Mouse (Mus musculus) stomach, embryonic 14.5 days (tissue): ENCODE results near the gene Macrod2. TPM values are rescaled to one million over a fixed set of nuclear protein-coding genes. Genes with fewer than 3 reads are reported as not detected.

ENCODE experiments used
- ATAC-seq: fragments of 200-750 bp; cut with Nextera tagmentation; 2 replicates; pipeline ENCODE4 v1.8.0; 2017; ENCODE audit warnings: low read depth, moderate TSS enrichment; ENCODE audit not compliant: insufficient number of reproducible peaks, insufficient read depth, low FRiP score
- H3K27ac ChIP-seq: fragments of 300-500 bp; sonication (generic); 2 replicates; pipeline ENCODE4 v1.5.1; 2014; ENCODE audit warnings: mild to moderate bottlenecking, low read length, moderate library complexity, mixed read lengths
- H3K27me3 ChIP-seq: fragments of 300-500 bp; sonication (generic); 2 replicates; pipeline ENCODE4 v1.6.1; 2014; ENCODE audit warnings: low read length, control low read depth, mixed read lengths; ENCODE audit not compliant: control insufficient read depth, insufficient read depth
- H3K36me3 ChIP-seq: fragments of 300-500 bp; sonication (generic); 2 replicates; pipeline ENCODE4 v1.6.1; 2014; ENCODE audit warnings: mild to moderate bottlenecking, control low read depth, low read length, moderate library complexity, mixed read lengths; ENCODE audit not compliant: control insufficient read depth, insufficient read depth
- H3K4me1 ChIP-seq: fragments of 300-500 bp; sonication (generic); 2 replicates; pipeline ENCODE4 v1.6.1; 2014; ENCODE audit warnings: low read length, control low read depth, mixed read lengths; ENCODE audit not compliant: control insufficient read depth, insufficient read depth
- H3K4me2 ChIP-seq: fragments of 300-500 bp; sonication (generic); replicated peaks from 2 replicates; pipeline ENCODE4 v1.6.1; 2014; ENCODE audit warnings: low read depth, low read length, control low read depth
- H3K4me3 ChIP-seq: fragments of 300-500 bp; sonication (generic); 2 replicates; pipeline ENCODE4 v1.5.1; 2014; ENCODE audit warnings: low read depth, low read length, control low read depth
- H3K9ac ChIP-seq: fragments of 300-500 bp; sonication (generic); replicated peaks from 2 replicates; pipeline ENCODE4 v1.6.1; 2014; ENCODE audit warnings: low read depth, mild to moderate bottlenecking, control low read depth, low read length, moderate library complexity, mixed read lengths
- H3K9me3 ChIP-seq: fragments of 300-500 bp; sonication (generic); 2 replicates; pipeline ENCODE4 v1.6.1; 2016; ENCODE audit warnings: low read depth, low read length, control low read depth; ENCODE audit not compliant: control insufficient read depth
- WGBS: fragments of 180-500 bp; shearing (Covaris S2); extraction: QIAGEN DNeasy Blood & Tissue Kit; methylation state at CpG from one replicate; pipeline ENCODE4 v1.1.7; 2014; 5-methylcytosine and 5-hydroxymethylcytosine counted together
- polyA plus RNA-seq: library from polyadenylated mRNA; unstranded; fragments of >200 nt; fragmentation: Nextera tagmentation; extraction: Ambion mirVana; gene quantifications from 2 replicates; pipeline ENCODE4 v1.2.1, GENCODE M21; 2014

Macrod2 gene
- polyA plus RNA-seq, 1 experiment from 2014 or later, result 40.9 TPM

DNA sequence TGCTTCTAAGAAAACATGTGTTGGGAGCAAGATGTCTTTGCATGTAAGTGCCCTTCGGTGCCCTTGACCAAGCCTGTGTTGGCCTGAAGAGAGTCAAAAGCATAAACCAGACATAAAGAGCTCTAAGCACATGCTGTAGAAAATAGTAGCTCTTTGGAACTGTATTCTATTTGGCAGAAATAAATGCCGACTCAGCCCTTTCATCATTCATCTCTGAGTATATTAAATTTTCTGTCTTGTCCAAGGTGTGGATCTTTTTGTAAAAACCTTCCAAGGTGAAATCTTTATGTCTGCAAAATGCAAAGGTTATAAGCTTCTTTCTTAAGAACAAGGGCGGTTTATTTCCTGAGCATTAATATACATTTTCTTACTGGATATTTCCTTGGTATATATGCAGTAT lies 920.2 kb downstream of the Macrod2 start:
- WGBS, result 95% methylated on average over 3 of the region's 3 CpGs
- H3K27ac ChIP-seq, result no peak overlapping the region
- no peak overlapping the region for H3K9ac ChIP-seq
- H3K36me3 ChIP-seq, result no peaks in the 10 kb centered on the region
- H3K4me1 ChIP-seq, result no peaks in the 10 kb centered on the region
- no peak overlapping the region for H3K4me3 ChIP-seq
- ATAC-seq, result no peak
- no peak overlapping the region for H3K4me2 ChIP-seq
- H3K27me3 ChIP-seq, result no peaks in the 10 kb centered on the region
- no peaks in the 10 kb centered on the region for H3K9me3 ChIP-seq

- Histone ChIP-seq H3K27ac (no peak overlapping the region), H3K4me1 (no peaks in the 10 kb centered on the region), H3K36me3 (no peaks in the 10 kb centered on the region), H3K9ac (no peak overlapping the region), H3K9me3 (no peaks in the 10 kb centered on the region), H3K4me2 (no peak overlapping the region), H3K4me3 (no peak overlapping the region), H3K27me3 (no peaks in the 10 kb centered on the region)
- ATAC-seq, result no peak
- 86% methylated on average over 7 of the region's 7 CpGs for WGBS
Measured at GRCm38 (mm10) chr2:141323956-141324460, 928.9 kb downstream of the Macrod2 start.

GRCm38 (mm10) chr2:141327296-141327695 lies 932.2 kb downstream of the Macrod2 start:
- no peak overlapping the region for H3K4me2 ChIP-seq
- H3K27ac ChIP-seq, result no peak overlapping the region
- H3K4me3 ChIP-seq, result no peak overlapping the region
- H3K9ac ChIP-seq, result no peak overlapping the region
- H3K9me3 ChIP-seq, result no peaks in the 10 kb centered on the region
- no peaks in the 10 kb centered on the region for H3K36me3 ChIP-seq
- ATAC-seq, result no peak; the same call in none of the 2 replicates
- no peaks in the 10 kb centered on the region for H3K4me1 ChIP-seq
- 27% methylated on average over 6 of the region's 6 CpGs for WGBS
- no peaks in the 10 kb centered on the region for H3K27me3 ChIP-seq

- Histone ChIP-seq H3K27ac (no peak overlapping the region), H3K9me3 (no peaks in the 10 kb centered on the region), H3K9ac (no peak overlapping the region), H3K36me3 (no peaks in the 10 kb centered on the region), H3K27me3 (no peaks in the 10 kb centered on the region), H3K4me2 (no peak overlapping the region), H3K4me3 (no peak overlapping the region), H3K4me1 (no peaks in the 10 kb centered on the region)
- ATAC-seq, result no peak
- 57% methylated on average over 3 of the region's 3 CpGs for WGBS
Measured at GRCm38 (mm10) chr2:141337708-141338107, 942.6 kb downstream of the Macrod2 start.

DNA sequence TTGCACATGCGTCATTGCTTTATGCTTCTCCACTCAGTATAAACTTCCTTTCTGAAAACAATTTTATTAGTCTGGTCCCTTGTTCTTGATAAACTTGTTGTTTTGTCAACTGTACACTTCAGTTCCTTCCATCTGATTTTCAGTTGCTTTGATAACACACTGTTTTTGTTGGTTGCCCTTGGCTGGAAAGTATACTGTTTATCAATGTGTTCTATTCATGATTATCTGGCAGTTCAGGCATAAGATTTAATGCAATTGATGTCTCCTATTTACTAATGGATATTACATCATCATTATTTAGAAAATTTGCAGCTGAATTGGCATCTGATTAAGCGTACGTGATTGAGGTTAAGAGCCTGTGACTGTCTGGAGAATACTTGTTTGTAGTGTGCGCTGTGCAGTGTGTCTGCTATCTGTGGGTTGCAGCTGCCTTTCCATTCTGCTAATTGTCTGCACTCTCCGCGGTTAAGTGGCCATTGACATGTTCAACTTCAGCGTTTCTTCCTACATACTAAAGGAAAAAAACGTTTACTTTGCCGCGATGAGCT lies 949.0 kb downstream of the Macrod2 start:
- ATAC-seq, result no peak
- Histone ChIP-seq H3K27me3 (no peaks in the 10 kb centered on the region), H3K9me3 (no peaks in the 10 kb centered on the region), H3K4me3 (no peak overlapping the region), H3K4me1 (no peaks in the 10 kb centered on the region), H3K27ac (no peak overlapping the region), H3K36me3 (no peaks in the 10 kb centered on the region), H3K9ac (no peak overlapping the region), H3K4me2 (no peak overlapping the region)
- 59% methylated on average over 10 of the region's 10 CpGs for WGBS

DNA sequence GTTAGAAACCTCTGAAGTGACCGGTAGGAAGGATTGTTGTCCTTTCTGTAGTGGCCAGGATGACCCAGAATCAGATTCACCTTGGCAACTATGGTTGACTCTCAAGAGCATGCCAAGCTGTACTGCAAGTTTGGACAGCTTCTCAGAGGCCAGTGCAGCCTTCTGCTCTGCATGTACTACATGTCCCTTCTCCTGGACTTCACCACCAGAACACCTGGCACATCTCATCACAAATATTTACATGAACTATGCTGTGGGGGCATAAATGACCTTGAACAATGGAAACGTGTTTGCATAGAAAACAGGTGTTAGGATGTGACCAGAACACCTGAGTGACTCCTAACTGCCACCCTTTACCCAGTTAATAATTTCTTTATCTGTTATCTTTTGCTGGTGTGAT lies 957.5 kb downstream of the Macrod2 start:
- Histone ChIP-seq H3K4me3 (no peak overlapping the region), H3K36me3 (no peaks in the 10 kb centered on the region), H3K4me2 (no peak overlapping the region), H3K27me3 (no peaks in the 10 kb centered on the region), H3K4me1 (no peaks in the 10 kb centered on the region), H3K9ac (no peak overlapping the region), H3K9me3 (no peaks in the 10 kb centered on the region), H3K27ac (no peak overlapping the region)
- 44% methylated on average over 2 of the region's 2 CpGs for WGBS
- ATAC-seq, result 0 out of 2 replicates have a peak, but pooled peaks have one; percentile 33

- H3K9me3 ChIP-seq, result no peaks in the 10 kb centered on the region
- WGBS, result 93% methylated on average over 2 of the region's 2 CpGs
- no peak overlapping the region for H3K9ac ChIP-seq
- no peak overlapping the region for H3K4me3 ChIP-seq
- no peaks in the 10 kb centered on the region for H3K36me3 ChIP-seq
- H3K27ac ChIP-seq, result no peak overlapping the region
- H3K4me1 ChIP-seq, result no peaks in the 10 kb centered on the region
- no peak overlapping the region for H3K4me2 ChIP-seq
- H3K27me3 ChIP-seq, result no peaks in the 10 kb centered on the region
- no peak for ATAC-seq
Measured at GRCm38 (mm10) chr2:141388632-141389031, 993.5 kb downstream of the Macrod2 start.

GRCm38 (mm10) chr2:141391229-141391628 lies 996.1 kb downstream of the Macrod2 start:
- Histone ChIP-seq H3K4me3 (no peak overlapping the region), H3K4me1 (no peaks in the 10 kb centered on the region), H3K27ac (no peak overlapping the region), H3K9ac (no peak overlapping the region), H3K9me3 (no peaks in the 10 kb centered on the region), H3K27me3 (no peaks in the 10 kb centered on the region), H3K4me2 (no peak overlapping the region), H3K36me3 (no peaks in the 10 kb centered on the region)
- WGBS, result 52% methylated on average over 4 of the region's 4 CpGs
- peak; percentile 46; the same call in 1 of the 2 replicates for ATAC-seq

GRCm38 (mm10) chr2:141394806-141395205 lies 999.7 kb downstream of the Macrod2 start:
- Histone ChIP-seq H3K4me1 (no peaks in the 10 kb centered on the region), H3K4me3 (no peak overlapping the region), H3K9me3 (no peaks in the 10 kb centered on the region), H3K4me2 (no peak overlapping the region), H3K36me3 (no peaks in the 10 kb centered on the region), H3K27me3 (no peaks in the 10 kb centered on the region), H3K9ac (no peak overlapping the region), H3K27ac (no peak overlapping the region)
- ATAC-seq, result no peak
- 63% methylated on average over 1 of the region's 1 CpGs for WGBS
